Mouse (Mus musculus) intestine, embryonic 16.5 days (tissue): ENCODE data around the gene Kcnk18. TPM values are rescaled to one million over a fixed set of nuclear protein-coding genes. Genes with fewer than 3 reads are reported as not detected.

Source experiments
- ATAC-seq: fragments of 200-750 bp; cut with Nextera tagmentation; 2 replicates; pipeline ENCODE4 v1.8.0; 2017; ENCODE audit warnings: moderate TSS enrichment, moderate library complexity
- H3K27ac ChIP-seq: fragments of 300-500 bp; sonication (generic); 2 replicates; pipeline ENCODE4 v1.5.1; 2014; ENCODE audit warnings: mild to moderate bottlenecking, low read length
- H3K27me3 ChIP-seq: fragments of 300-500 bp; sonication (generic); replicated peaks from 2 replicates; pipeline ENCODE4 v1.6.1; 2014; ENCODE audit warnings: low read length, control low read depth, mixed read lengths; ENCODE audit not compliant: control insufficient read depth, insufficient read depth
- H3K36me3 ChIP-seq: fragments of 300-500 bp; sonication (generic); 2 replicates; pipeline ENCODE4 v1.6.1; 2014; ENCODE audit warnings: low read length, control low read depth; ENCODE audit not compliant: control insufficient read depth, insufficient read depth
- H3K4me1 ChIP-seq: fragments of 300-500 bp; sonication (generic); 2 replicates; pipeline ENCODE4 v1.6.1; 2014; ENCODE audit warnings: low read length, control low read depth, mixed read lengths; ENCODE audit not compliant: control insufficient read depth, insufficient read depth
- H3K4me2 ChIP-seq: fragments of 300-500 bp; sonication (generic); 2 replicates; pipeline ENCODE4 v1.6.1; 2014; ENCODE audit warnings: low read depth, low read length, control low read depth
- H3K4me3 ChIP-seq: fragments of 300-500 bp; sonication (generic); 2 replicates; pipeline ENCODE4 v1.5.1; 2014; ENCODE audit warnings: mild to moderate bottlenecking, low read length
- H3K9ac ChIP-seq: fragments of 300-500 bp; sonication (generic); 2 replicates; pipeline ENCODE4 v1.6.1; 2014; ENCODE audit warnings: low read depth, low read length
- H3K9me3 ChIP-seq: fragments of 300-500 bp; sonication (generic); 2 replicates; pipeline ENCODE4 v1.6.1; 2016; ENCODE audit warnings: low read length, control low read depth; ENCODE audit not compliant: control insufficient read depth
- WGBS: fragments of 180-500 bp; shearing (Covaris S2); extraction: QIAGEN DNeasy Blood & Tissue Kit; methylation state at CpG from one replicate; pipeline ENCODE4 v1.1.7; 2014; 5-methylcytosine and 5-hydroxymethylcytosine counted together
- polyA plus RNA-seq: library from polyadenylated mRNA; unstranded; fragments of >200 nt; fragmentation: Nextera tagmentation; extraction: Ambion mirVana; gene quantifications from 2 replicates; pipeline ENCODE4 v1.2.1, GENCODE M21; 2015

The Kcnk18 gene
- polyA plus RNA-seq, 1 experiment from 2014 or later: not detected

DNA sequence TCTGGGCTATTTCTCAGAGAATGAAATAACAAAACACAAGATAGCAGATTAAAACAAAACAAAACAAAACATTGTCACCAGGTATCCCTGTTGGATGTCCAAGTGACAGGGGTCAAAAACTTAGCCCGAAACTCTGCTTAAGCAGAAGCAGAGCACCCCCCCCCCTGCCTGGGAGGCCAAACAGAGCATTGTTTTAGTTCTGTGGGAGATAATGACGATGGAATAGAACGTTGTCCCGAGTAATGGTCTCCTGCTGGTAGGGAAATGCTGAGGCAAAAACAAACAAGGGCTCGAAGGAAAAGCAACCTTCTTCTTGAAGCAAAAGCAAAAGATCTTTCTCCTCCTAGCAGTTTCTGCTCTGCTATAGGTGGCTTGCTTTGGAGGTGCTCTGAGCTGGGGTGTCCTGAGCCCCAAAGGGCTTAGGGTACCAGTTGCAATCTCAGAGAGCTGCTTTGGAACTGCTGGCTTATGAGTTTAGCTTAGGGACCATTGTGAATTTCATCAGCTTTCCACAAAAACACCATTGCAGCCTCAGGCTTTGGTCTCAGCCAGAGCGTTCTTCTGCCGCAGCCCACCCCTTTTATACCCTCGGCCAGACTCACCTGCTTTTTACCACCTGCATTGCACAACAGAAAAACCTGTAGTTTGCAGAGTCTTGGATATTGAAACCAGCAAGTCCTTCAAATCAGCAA, 28.4 kb upstream of the Kcnk18 start:
- H3K4me1 ChIP-seq: no peaks in the 10 kb centered on the region
- no peak overlapping the region for H3K9ac ChIP-seq
- no peaks in the 10 kb centered on the region for H3K36me3 ChIP-seq
- no peak overlapping the region for H3K4me2 ChIP-seq
- WGBS: 3% methylated on average over 8 of the region's 8 CpGs
- peaks cover 57% of the 10 kb centered on the region for H3K27me3 ChIP-seq
- H3K9me3 ChIP-seq: no peaks in the 10 kb centered on the region
- H3K4me3 ChIP-seq: no peak overlapping the region
- no peak for ATAC-seq
- no peak overlapping the region for H3K27ac ChIP-seq

DNA sequence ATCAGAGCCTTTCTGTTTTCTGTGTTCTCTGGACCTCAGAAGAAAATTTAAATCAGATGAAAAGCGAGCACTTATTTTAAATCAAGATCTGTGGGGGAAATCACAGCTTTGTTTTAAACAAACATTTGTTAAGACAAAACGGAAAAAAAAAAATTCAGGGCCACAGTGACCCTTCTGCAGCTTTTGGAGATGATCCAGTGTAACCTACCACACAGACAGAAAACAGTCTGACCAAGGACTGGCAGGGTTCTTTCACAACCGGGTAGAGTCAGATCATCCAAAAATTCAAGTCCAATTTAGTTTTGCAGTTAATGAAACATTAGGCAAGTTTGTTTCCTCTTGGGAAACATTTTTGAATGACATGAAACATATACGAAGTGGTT, 27.9 kb upstream of the Kcnk18 start:
- Histone ChIP-seq H3K4me1 (no peaks in the 10 kb centered on the region), H3K27ac (no peak overlapping the region), H3K9me3 (no peaks in the 10 kb centered on the region), H3K27me3 (peaks cover 63% of the 10 kb centered on the region), H3K4me2 (no peak overlapping the region), H3K9ac (no peak overlapping the region), H3K36me3 (no peaks in the 10 kb centered on the region), H3K4me3 (no peak overlapping the region)
- 11% methylated on average over 4 of the region's 4 CpGs for WGBS
- no peak for ATAC-seq

DNA sequence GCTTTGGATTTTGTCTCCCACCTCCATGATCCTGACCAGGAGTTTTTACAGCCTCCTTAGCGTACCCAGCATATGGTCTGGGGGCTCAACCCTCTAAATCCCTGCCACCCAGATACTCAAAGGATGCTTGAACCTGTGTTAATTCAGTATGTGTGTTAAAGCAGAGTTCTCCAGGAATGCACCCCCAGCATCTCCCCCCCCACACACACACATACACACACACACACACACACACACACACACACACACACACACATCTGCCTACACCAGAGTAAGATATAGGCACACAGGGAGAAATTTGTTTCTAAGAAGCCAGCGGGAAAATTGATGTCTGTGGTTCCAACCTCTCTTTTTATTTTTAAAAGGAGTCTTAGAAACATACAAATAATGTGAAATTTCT, 26.5 kb upstream of the Kcnk18 start:
- 4% methylated on average over 2 of the region's 2 CpGs for WGBS
- Histone ChIP-seq H3K27me3 (peaks cover 72% of the 10 kb centered on the region), H3K4me2 (no peak overlapping the region), H3K4me1 (no peaks in the 10 kb centered on the region), H3K36me3 (no peaks in the 10 kb centered on the region), H3K4me3 (no peak overlapping the region), H3K9ac (no peak overlapping the region), H3K27ac (no peak overlapping the region), H3K9me3 (no peaks in the 10 kb centered on the region)
- no peak for ATAC-seq

DNA sequence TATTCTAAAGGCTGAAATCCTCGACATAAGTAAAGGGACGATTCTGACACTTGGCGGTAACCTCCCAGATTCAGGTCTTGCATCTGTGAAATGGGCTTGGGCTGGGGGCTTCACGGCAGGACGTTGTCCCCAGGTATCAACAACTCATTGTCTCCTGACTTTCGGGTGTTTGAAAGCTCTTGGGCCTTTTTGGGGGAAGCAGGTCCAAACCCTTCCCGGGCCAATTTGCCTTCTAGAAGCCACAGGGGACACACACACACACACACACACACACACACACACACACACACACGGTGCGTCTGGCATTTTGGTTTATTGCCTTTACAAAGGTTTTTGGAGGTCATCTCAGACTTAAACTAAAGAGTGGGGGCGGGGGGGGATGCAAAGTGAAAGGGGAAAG, 25.6 kb upstream of the Kcnk18 start:
- no peak overlapping the region for H3K4me3 ChIP-seq
- H3K36me3 ChIP-seq: no peaks in the 10 kb centered on the region
- H3K9me3 ChIP-seq: no peaks in the 10 kb centered on the region
- H3K27ac ChIP-seq: no peak overlapping the region
- no peaks in the 10 kb centered on the region for H3K4me1 ChIP-seq
- no peak for ATAC-seq
- H3K27me3 ChIP-seq: peaks cover 71% of the 10 kb centered on the region
- peak overlapping the region; percentile 23 for H3K4me2 ChIP-seq
- 2% methylated on average over 10 of the region's 10 CpGs for WGBS
- no peak overlapping the region for H3K9ac ChIP-seq

DNA sequence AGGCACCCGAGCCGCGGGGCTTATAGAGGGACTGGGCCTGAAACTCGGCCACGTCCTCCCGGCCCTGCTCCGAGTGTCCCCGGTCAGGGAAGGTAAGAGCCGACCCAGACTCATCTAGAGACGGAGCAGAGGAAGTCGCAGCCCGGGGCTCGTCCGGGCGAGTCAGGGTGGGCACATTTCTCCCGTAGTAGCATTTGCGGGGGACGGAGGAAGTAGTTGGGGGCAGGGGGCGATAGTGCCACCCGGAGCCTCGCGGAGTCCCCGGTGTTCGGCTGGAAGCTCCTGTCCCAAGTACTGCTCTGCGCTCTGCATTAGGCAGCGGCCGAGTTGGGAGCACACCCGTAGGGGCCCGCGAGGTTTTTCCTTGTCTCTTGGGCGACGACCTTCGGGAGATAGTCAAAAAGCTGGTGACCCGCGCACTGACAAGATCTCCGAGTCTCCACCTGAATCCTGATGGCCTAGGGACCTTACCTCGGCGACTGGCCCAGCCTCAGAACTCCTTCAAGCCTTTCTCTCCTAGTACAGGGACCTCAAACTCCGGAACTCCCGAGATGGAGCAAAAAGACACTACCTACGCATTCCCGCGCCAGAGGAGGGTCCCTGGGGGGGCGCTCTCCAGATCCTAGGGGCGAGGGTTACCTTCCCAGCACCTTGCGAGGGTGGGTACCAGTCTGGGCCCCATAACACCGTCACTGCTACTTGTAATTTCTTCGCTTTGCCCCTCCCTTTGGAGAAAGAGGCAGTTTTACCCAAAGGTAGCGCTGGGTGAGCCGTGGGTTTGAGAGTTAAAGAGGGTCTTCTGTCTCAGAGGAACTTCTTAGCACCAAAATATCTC, 24.8 kb upstream of the Kcnk18 start:
- Histone ChIP-seq H3K9ac (no peak overlapping the region), H3K4me1 (no peaks in the 10 kb centered on the region), H3K4me2 (peak overlapping the region; percentile 23), H3K27me3 (peaks cover 63% of the 10 kb centered on the region), H3K27ac (no peak overlapping the region), H3K4me3 (peak overlapping the region; percentile 24), H3K36me3 (no peaks in the 10 kb centered on the region), H3K9me3 (no peaks in the 10 kb centered on the region)
- WGBS: under 1% methylated on average over 50 of the region's 50 CpGs
- ATAC-seq: 0 out of 2 replicates have a peak, but pooled peaks have one; percentile 26

DNA sequence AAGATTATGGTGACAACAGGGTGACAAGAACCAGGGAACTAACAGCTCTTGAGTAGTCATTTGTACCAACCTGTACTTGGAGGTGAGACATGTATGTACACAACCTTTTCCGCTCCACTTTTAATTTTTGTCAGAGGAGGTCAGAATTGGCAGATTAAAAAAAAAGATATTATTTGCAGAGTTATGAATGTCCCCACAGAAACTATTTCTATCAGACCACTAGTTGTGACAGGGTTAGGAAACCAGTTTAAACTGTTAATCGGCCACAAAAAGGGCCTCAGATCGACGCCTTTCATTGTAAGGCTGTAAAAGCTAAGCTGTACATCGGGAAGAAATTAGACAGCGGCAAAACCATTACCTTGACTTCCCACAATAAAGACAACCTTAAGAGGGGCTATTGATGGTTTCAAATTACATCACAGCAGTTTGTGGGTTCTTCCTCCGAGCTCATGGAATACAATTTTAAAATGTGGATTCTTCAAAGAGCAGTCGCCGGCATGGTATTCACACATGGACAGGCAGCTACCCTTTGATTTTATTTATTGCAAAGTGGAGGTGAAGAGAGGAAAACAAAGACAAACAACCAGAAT, 23.7 kb upstream of the Kcnk18 start:
- 8% methylated on average over 9 of the region's 9 CpGs for WGBS
- Histone ChIP-seq H3K4me3 (no peak overlapping the region), H3K27ac (no peak overlapping the region)

DNA sequence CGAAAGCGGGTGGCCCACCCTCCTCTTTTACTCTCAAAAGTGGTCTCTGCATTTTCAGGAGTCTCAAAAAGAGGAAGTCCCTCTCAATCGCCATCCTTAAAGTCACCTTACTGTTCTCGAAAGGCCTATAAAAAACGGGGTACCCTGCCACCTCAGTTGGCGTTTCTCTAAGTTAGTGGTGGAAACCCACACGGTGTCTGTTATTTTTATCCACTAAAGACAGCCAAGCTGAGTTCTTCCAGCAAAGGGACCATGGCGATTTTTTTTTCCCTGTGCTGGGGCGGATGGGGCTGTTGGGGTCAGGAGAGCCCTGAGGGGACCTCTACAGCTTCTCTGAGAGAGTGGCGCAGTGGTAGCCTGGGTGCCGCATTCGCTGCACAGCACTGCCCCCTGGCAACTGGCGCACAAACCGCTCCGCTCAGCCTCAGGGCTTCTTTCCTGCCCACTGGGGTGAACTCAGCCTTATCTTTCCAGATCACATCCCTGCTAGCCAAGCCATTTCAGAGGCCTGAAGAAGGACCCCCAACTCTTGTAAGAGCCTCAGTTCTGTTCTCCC, 22.8 kb upstream of the Kcnk18 start:
- H3K27ac ChIP-seq: no peak overlapping the region
- no peak overlapping the region for H3K4me3 ChIP-seq
- no peaks in the 10 kb centered on the region for H3K36me3 ChIP-seq
- no peak overlapping the region for H3K9ac ChIP-seq
- no peak overlapping the region for H3K4me2 ChIP-seq
- ATAC-seq: no peak
- H3K4me1 ChIP-seq: no peaks in the 10 kb centered on the region
- 8% methylated on average over 15 of the region's 15 CpGs for WGBS
- 0 out of 2 replicates have a peak, but pooled peaks cover 5% of the 10 kb centered on the region for H3K9me3 ChIP-seq
- H3K27me3 ChIP-seq: peaks cover 53% of the 10 kb centered on the region

More for the DNA sequence above, 23.7 kb upstream of the Kcnk18 start:
- H3K4me1 ChIP-seq: no peaks in the 10 kb centered on the region
- H3K9me3 ChIP-seq: 0 out of 2 replicates have a peak, but pooled peaks cover 5% of the 10 kb centered on the region
- peaks cover 59% of the 10 kb centered on the region for H3K27me3 ChIP-seq
- no peak for ATAC-seq
- no peak overlapping the region for H3K9ac ChIP-seq
- no peak overlapping the region for H3K4me2 ChIP-seq
- H3K36me3 ChIP-seq: no peaks in the 10 kb centered on the region

DNA sequence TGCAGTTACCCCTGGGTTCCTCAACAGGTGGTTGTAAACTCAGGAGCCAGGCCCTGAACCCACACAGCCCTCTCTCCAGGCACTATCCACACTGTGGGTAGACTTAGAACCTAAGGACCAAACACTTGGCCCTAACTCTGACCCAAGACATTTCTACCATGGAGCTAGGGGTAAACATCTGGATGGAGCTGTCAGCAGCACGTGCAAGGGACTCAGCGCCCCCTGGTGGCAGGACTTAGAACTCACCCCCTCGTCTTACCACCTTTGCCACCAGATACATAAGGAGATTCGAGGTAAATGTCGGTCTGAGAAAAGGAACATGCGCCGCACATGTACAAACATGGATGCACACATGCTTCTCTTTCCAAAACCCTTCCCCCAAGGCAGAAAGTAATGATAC, 20.9 kb upstream of the Kcnk18 start:
- H3K4me1 ChIP-seq: no peaks in the 10 kb centered on the region
- H3K36me3 ChIP-seq: no peaks in the 10 kb centered on the region
- H3K27me3 ChIP-seq: peaks cover 41% of the 10 kb centered on the region
- H3K9me3 ChIP-seq: 0 out of 2 replicates have a peak, but pooled peaks cover 5% of the 10 kb centered on the region
- no peak overlapping the region for H3K4me2 ChIP-seq
- no peak overlapping the region for H3K27ac ChIP-seq
- no peak overlapping the region for H3K4me3 ChIP-seq
- 44% methylated on average over 7 of the region's 7 CpGs for WGBS
- ATAC-seq: no peak
- H3K9ac ChIP-seq: no peak overlapping the region

DNA sequence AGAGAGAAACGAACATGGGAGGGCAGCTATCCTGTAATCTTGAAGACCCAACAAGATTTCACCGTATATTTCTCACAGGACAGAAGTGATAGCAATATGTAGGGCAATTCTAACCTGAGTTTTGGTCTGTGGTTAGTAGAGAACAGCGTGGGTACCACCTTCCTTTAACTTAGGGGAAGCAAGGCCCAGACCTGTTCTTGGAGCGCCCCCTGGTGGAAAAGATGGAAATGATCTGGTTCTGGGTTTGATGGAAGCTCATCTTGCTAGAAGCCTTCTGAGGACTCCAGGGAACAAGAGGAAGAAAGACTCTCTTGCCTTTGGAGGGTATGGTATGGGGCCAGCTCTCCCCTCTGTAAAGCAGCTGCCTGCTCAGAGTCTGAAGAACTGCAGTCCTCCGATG, 10.5 kb upstream of the Kcnk18 start:
- 28% methylated on average over 5 of the region's 5 CpGs for WGBS
- no peak overlapping the region for H3K4me2 ChIP-seq
- H3K9me3 ChIP-seq: no peaks in the 10 kb centered on the region
- no peaks in the 10 kb centered on the region for H3K27me3 ChIP-seq
- H3K4me1 ChIP-seq: no peaks in the 10 kb centered on the region
- no peak overlapping the region for H3K4me3 ChIP-seq
- ATAC-seq: no peak
- H3K9ac ChIP-seq: no peak overlapping the region
- H3K36me3 ChIP-seq: no peaks in the 10 kb centered on the region
- H3K27ac ChIP-seq: no peak overlapping the region
